Mouse (Mus musculus) kidney, adult 10 weeks (tissue): ENCODE data around the gene C1qa. TPM values are rescaled to one million over a fixed set of nuclear protein-coding genes. Genes with fewer than 3 reads are reported as not detected.

Experiments used
- polyA plus RNA-seq: library from polyadenylated mRNA; stranded (reverse); fragments of 350-450 nt; fragmentation: Illumina TruSeq; extraction: RNeasy Lipid Tissue Mini Kit (QIAGEN cat#74804); gene quantifications from one replicate; pipeline ENCODE4 v1.2.3, GENCODE M21; 2014; ENCODE audit warnings: low read depth, low replicate concordance

The C1qa gene
- 1.5 TPM for polyA plus RNA-seq

GRCm38 (mm10) chr4:136898637-136899036 is at the start of gene C1qa:
C1qa (minus strand) TSS chr4:136898803.

GRCm38 (mm10) chr4:136892811-136893210 is 5.8 kb downstream of the C1qa start, which contains the start of gene C1qc:
C1qc (minus strand) TSS chr4:136893065.

GRCm38 (mm10) chr4:136886101-136886500 is 12.5 kb downstream of the C1qa start, which contains the start of gene C1qb:
C1qb (minus strand) TSS chr4:136886187.

Other genes with a start within 250 kb of the C1qa start
- gene Ephb2, start 62.8 kb downstream of the C1qa start, polyA plus RNA-seq: 0.69 TPM
- 0.57 TPM for gene C1qb, start 12.6 kb downstream of the C1qa start, polyA plus RNA-seq
- 0.77 TPM for gene C1qc, start 5.7 kb downstream of the C1qa start, polyA plus RNA-seq
- not detected for gene Epha8, start 58.0 kb upstream of the C1qa start, polyA plus RNA-seq
- gene Zbtb40, start 150.0 kb upstream of the C1qa start, polyA plus RNA-seq: 0.61 TPM